Mouse (Mus musculus): ENCODE results near the gene Spa17.

- TF ChIP-seq CTCF (IDR thresholded peaks at IDR 0.05), result no peak
- no peak for TF ChIP-seq EP300 (IDR thresholded peaks at IDR 0.05)
Observed at GRCm38 (mm10) chr9:37569231-37569835, 44.2 kb downstream of the Spa17 start.
